Mouse (Mus musculus) layer of hippocampus, adult 9-10 months (tissue): Measurements from ENCODE around the gene Smn1.
"Not testable (repeated sequence)": the region's sequence is repeated elsewhere in the genome, so short reads cannot be mapped to it uniquely, and the experiment has no call there.

Experiments
- DNase-seq: peaks from one replicate; pipeline ENCODE4 v3.0.0; 2022; ENCODE audit warnings: low spot score

Smn1 gene

GRCm38 (mm10) chr13:100124423-100125257 lies at the start of gene Smn1:
Smn1 (plus strand) TSS chr13:100124852.
- DNase-seq = peak; percentile 78

GRCm38 (mm10) chr13:100098808-100099207 lies 25.8 kb upstream of the Smn1 start:
- no peak for DNase-seq

GRCm38 (mm10) chr13:100103052-100103658 lies 21.5 kb upstream of the Smn1 start:
- DNase-seq = no peak

- peak; percentile 78 for DNase-seq
Observed at GRCm38 (mm10) chr13:100103748-100104254, 20.9 kb upstream of the Smn1 start, which contains the start of gene Bdp1. Bdp1 (minus strand) TSS chr13:100104070.

- no peak for DNase-seq
Observed at GRCm38 (mm10) chr13:100107652-100108472, 16.8 kb upstream of the Smn1 start, which contains the start of gene Serf1. Serf1 (plus strand) TSS chr13:100108012.

- no peak for DNase-seq
Observed at GRCm38 (mm10) chr13:100112218-100112972, 12.3 kb upstream of the Smn1 start.

- DNase-seq = no peak
Observed at GRCm38 (mm10) chr13:100123970-100124369, 682 bp upstream of the Smn1 start.

- DNase-seq = no peak
Observed at GRCm38 (mm10) chr13:100125258-100125643, 599 bp downstream of the Smn1 start.

GRCm38 (mm10) chr13:100141646-100142314 lies 17.1 kb downstream of the Smn1 start:
- no peak for DNase-seq

- DNase-seq = peak; percentile 18
Observed at GRCm38 (mm10) chr13:100152659-100153058, 28.0 kb downstream of the Smn1 start.

GRCm38 (mm10) chr13:100156624-100157023 lies 32.0 kb downstream of the Smn1 start:
- no peak for DNase-seq

GRCm38 (mm10) chr13:100161171-100161870 lies 36.7 kb downstream of the Smn1 start:
- DNase-seq = not testable (repeated sequence)

GRCm38 (mm10) chr13:100162467-100162866 lies 37.8 kb downstream of the Smn1 start:
- not testable (repeated sequence) for DNase-seq

GRCm38 (mm10) chr13:100166378-100166777 lies 41.7 kb downstream of the Smn1 start:
- not testable (repeated sequence) for DNase-seq

GRCm38 (mm10) chr13:100174360-100174759 lies 49.7 kb downstream of the Smn1 start:
- not testable (repeated sequence) for DNase-seq

- DNase-seq = peak; percentile 17
Observed at GRCm38 (mm10) chr13:100183111-100183510, 58.5 kb downstream of the Smn1 start.
